Mouse (Mus musculus) left cerebral cortex, adult 6 months (tissue): ENCODE measurements around the gene Rhoj. TPM values are rescaled to one million over a fixed set of nuclear protein-coding genes. Genes with fewer than 3 reads are reported as not detected.

Experiments
- long read RNA-seq, 2 experiments: library from polyadenylated mRNA; unstranded; transcript quantifications; one replicate each; pipeline ENCODE4 v2.0.0; 2019 to 2020
- polyA plus RNA-seq: library from polyadenylated mRNA; unstranded; fragments of <200 nt; fragmentation: Nextera tagmentation; gene quantifications from 2 replicates; pipeline ENCODE4 v1.2.3, GENCODE M21; 2021

The Rhoj gene
- polyA plus RNA-seq, result 4.1 and 4.7 TPM in 2 replicates
- long read RNA-seq, experiment 1, transcript Rhoj-201 (5 exons, 2,350 nt), result major isoform, 5 of 8 reads
- long read RNA-seq, experiment 1, partial matches to known transcripts, result 0 of 8 reads
- long read RNA-seq, experiment 1, other reads (novel, unspliced or antisense), result 3 of 8 reads
- long read RNA-seq, experiment 2, partial matches to known transcripts, result 0 of 2 reads
- long read RNA-seq, experiment 2, other reads (novel, unspliced or antisense), result 1 of 2 reads

DNA sequence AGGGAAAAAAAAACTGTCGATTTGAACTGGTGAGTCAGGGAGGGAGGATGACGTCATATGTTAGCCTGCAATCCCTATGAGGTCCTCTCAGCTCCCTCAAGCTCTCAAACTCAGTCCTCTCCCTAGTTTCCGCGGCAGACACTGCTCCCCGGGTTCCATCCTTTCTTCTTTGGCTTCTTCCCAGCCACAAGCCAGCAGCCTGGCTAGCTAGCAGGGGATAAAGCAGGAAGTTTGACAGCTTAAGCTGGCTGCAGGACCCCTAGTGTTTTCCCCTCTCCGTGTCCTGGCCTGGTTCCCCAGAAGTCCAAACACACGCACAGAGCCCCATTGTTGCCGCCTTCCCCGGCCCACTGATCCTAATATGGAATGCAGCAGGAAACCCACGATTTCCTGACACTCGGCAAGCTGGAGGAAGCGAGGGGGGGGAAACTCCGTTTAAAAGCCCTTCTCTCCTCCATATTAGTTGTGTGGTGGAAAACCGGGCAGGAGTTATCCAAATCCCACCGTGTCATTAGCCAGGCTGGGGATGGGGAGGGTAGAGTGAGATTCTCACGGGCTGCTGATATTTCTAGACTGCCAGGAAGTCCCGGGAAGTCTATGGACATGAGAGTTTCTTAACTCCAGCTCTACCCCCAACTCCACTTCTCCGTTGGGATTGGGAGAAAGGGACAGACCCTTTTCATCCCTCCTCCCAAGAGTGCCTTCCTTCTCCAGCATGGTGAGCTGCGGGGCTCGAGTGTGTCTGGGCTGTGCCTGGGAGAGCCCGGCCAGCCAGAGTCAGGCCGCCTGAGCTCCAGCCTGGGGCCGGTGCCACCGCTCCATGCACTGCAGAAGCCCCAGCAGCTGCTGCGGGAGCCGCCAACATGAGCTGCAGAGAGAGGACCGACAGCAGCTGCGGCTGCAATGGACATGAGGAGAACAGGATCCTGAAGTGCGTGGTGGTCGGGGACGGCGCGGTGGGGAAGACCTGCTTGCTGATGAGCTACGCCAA, at the start of gene Rhoj:
Gene Rhoj (plus strand): TSS at position 362 of the 991 bp plus-strand sequence.

DNA sequence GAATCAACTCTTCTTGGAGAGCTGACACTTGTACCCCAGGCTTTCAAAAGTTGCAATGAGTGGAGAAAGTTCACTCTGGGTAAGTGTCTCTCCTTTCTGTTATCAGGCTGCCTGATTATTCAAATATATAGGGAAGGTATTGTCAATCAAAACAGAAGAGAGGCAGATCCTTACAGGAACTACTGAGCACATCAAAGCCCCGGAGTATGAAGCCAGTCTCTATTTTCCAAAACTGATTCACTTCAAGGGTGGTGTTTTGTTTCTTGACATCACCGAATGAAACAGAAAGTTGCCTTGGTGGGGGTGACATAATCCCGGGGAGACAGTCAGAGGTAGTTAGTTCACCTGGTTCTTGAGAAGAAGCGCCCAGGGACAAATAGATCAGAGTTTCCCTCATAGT, 108.6 kb downstream of the Rhoj start, which contains the start of gene Gphb5:
Gene Gphb5 (minus strand): TSS at position 101 of the 400 bp plus-strand sequence.

Other genes with a start within 250 kb of the Rhoj start
- 5.2 and 6.5 TPM in 2 replicates for gene Kcnh5, start 131.0 kb upstream of the Rhoj start, polyA plus RNA-seq
- not detected in 2 replicates for gene Gphb5, start 108.5 kb downstream of the Rhoj start, polyA plus RNA-seq